Mouse (Mus musculus): ENCODE results near the gene Hspb8. TPM values are rescaled to one million over a fixed set of nuclear protein-coding genes. Genes with fewer than 3 reads are reported as not detected.

Hspb8 gene
- polyA plus RNA-seq, 1 experiment from 2014 or later, result 6.6 TPM

- WGBS, result 45% methylated on average over 11 of the region's 11 CpGs
- H3K4me3 ChIP-seq (ENCODE audit: low read length), result peak overlapping the region; percentile 20; the same call in 1 of the 2 replicates
- H3K27me3 ChIP-seq (ENCODE audit: insufficient read depth, low read length), result peaks cover 4% of the 10 kb centered on the region; the same call in 1 of the 2 replicates
- no peak for ATAC-seq (ENCODE audit: low FRiP score, low TSS enrichment)
- H3K27ac ChIP-seq (ENCODE audit: low read length), result no peak overlapping the region
- H3K36me3 ChIP-seq (ENCODE audit: insufficient read depth, low read length), result no peaks in the 10 kb centered on the region
- peak overlapping the region; percentile 45 for H3K4me2 ChIP-seq (replicated peaks; ENCODE audit: low read depth, low read length)
- H3K4me1 ChIP-seq (ENCODE audit: insufficient read depth, low read length), result peaks cover 5% of the 10 kb centered on the region; the same call in 1 of the 2 replicates
- H3K9ac ChIP-seq (replicated peaks; ENCODE audit: low read length), result no peak overlapping the region
- no peaks in the 10 kb centered on the region for H3K9me3 ChIP-seq (ENCODE audit: low read length)
Observed at GRCm38 (mm10) chr5:116447821-116448350, 25.2 kb upstream of the Hspb8 start.

- no peak for ATAC-seq (ENCODE audit: low FRiP score, low TSS enrichment)
- no peaks in the 10 kb centered on the region for H3K36me3 ChIP-seq (ENCODE audit: insufficient read depth, low read length)
- WGBS, result 52% methylated on average over 23 of the region's 23 CpGs
- no peak overlapping the region; the same call in 1 of the 2 replicates for H3K4me2 ChIP-seq (replicated peaks; ENCODE audit: low read depth, low read length)
- peaks cover 5% of the 10 kb centered on the region; the same call in 1 of the 2 replicates for H3K4me1 ChIP-seq (ENCODE audit: insufficient read depth, low read length)
- H3K4me3 ChIP-seq (ENCODE audit: low read length), result no peak overlapping the region
- peaks cover 4% of the 10 kb centered on the region; the same call in 1 of the 2 replicates for H3K27me3 ChIP-seq (ENCODE audit: insufficient read depth, low read length)
- H3K9me3 ChIP-seq (ENCODE audit: low read length), result no peaks in the 10 kb centered on the region
- H3K27ac ChIP-seq (ENCODE audit: low read length), result no peak overlapping the region
- no peak overlapping the region for H3K9ac ChIP-seq (replicated peaks; ENCODE audit: low read length)
Observed at GRCm38 (mm10) chr5:116446552-116446951, 23.9 kb upstream of the Hspb8 start.

- H3K4me3 ChIP-seq (ENCODE audit: low read length), result no peak overlapping the region
- no peaks in the 10 kb centered on the region for H3K9me3 ChIP-seq (ENCODE audit: low read length)
- H3K27me3 ChIP-seq (ENCODE audit: insufficient read depth, low read length), result peaks cover 4% of the 10 kb centered on the region; the same call in 1 of the 2 replicates
- H3K4me2 ChIP-seq (replicated peaks; ENCODE audit: low read depth, low read length), result no peak overlapping the region
- ATAC-seq (ENCODE audit: low FRiP score, low TSS enrichment), result no peak
- 38% methylated on average over 10 of the region's 10 CpGs for WGBS
- H3K4me1 ChIP-seq (ENCODE audit: insufficient read depth, low read length), result peaks cover 5% of the 10 kb centered on the region; the same call in 1 of the 2 replicates
- H3K9ac ChIP-seq (replicated peaks; ENCODE audit: low read length), result no peak overlapping the region
- no peak overlapping the region for H3K27ac ChIP-seq (ENCODE audit: low read length)
- H3K36me3 ChIP-seq (ENCODE audit: insufficient read depth, low read length), result no peaks in the 10 kb centered on the region
Observed at GRCm38 (mm10) chr5:116445634-116446367, 23.1 kb upstream of the Hspb8 start.

GRCm38 (mm10) chr5:116444517-116444916 is 21.9 kb upstream of the Hspb8 start:
- ATAC-seq (ENCODE audit: low FRiP score, low TSS enrichment), result no peak

GRCm38 (mm10) chr5:116443459-116443940 is 20.8 kb upstream of the Hspb8 start:
- Histone ChIP-seq H3K9me3 (ENCODE audit: low read length) (no peaks in the 10 kb centered on the region), H3K4me1 (ENCODE audit: insufficient read depth, low read length) (peaks cover 5% of the 10 kb centered on the region; the same call in 1 of the 2 replicates), H3K4me3 (ENCODE audit: low read length) (no peak overlapping the region), H3K27me3 (ENCODE audit: insufficient read depth, low read length) (peaks cover 4% of the 10 kb centered on the region; the same call in 1 of the 2 replicates), H3K9ac (replicated peaks; ENCODE audit: low read length) (no peak overlapping the region), H3K4me2 (replicated peaks; ENCODE audit: low read depth, low read length) (no peak overlapping the region), H3K36me3 (ENCODE audit: insufficient read depth, low read length) (no peaks in the 10 kb centered on the region), H3K27ac (ENCODE audit: low read length) (no peak overlapping the region)
- no peak for ATAC-seq (ENCODE audit: low FRiP score, low TSS enrichment)
- WGBS, result 79% methylated on average over 8 of the region's 8 CpGs

More at GRCm38 (mm10) chr5:116444517-116444916, 21.9 kb upstream of the Hspb8 start:
- H3K9ac ChIP-seq (replicated peaks; ENCODE audit: low read length), result no peak overlapping the region
- H3K27ac ChIP-seq (ENCODE audit: low read length), result no peak overlapping the region
- no peaks in the 10 kb centered on the region for H3K36me3 ChIP-seq (ENCODE audit: insufficient read depth, low read length)
- no peak overlapping the region for H3K4me3 ChIP-seq (ENCODE audit: low read length)
- H3K4me1 ChIP-seq (ENCODE audit: insufficient read depth, low read length), result peaks cover 5% of the 10 kb centered on the region; the same call in 1 of the 2 replicates
- WGBS, result 61% methylated on average over 27 of the region's 27 CpGs
- no peak overlapping the region for H3K4me2 ChIP-seq (replicated peaks; ENCODE audit: low read depth, low read length)
- peaks cover 4% of the 10 kb centered on the region; the same call in 1 of the 2 replicates for H3K27me3 ChIP-seq (ENCODE audit: insufficient read depth, low read length)
- no peaks in the 10 kb centered on the region for H3K9me3 ChIP-seq (ENCODE audit: low read length)

- Histone ChIP-seq H3K4me3 (ENCODE audit: low read length) (no peak overlapping the region), H3K9ac (replicated peaks; ENCODE audit: low read length) (no peak overlapping the region), H3K4me1 (ENCODE audit: insufficient read depth, low read length) (0 out of 2 replicates have a peak, but pooled peaks cover under 1% of the 10 kb centered on the region), H3K27me3 (ENCODE audit: insufficient read depth, low read length) (peaks cover 4% of the 10 kb centered on the region; the same call in 1 of the 2 replicates), H3K36me3 (ENCODE audit: insufficient read depth, low read length) (no peaks in the 10 kb centered on the region), H3K27ac (ENCODE audit: low read length) (no peak overlapping the region), H3K9me3 (ENCODE audit: low read length) (no peaks in the 10 kb centered on the region), H3K4me2 (replicated peaks; ENCODE audit: low read depth, low read length) (no peak overlapping the region)
- ATAC-seq (ENCODE audit: low FRiP score, low TSS enrichment), result no peak
- WGBS, result 67% methylated on average over 7 of the region's 7 CpGs
Observed at GRCm38 (mm10) chr5:116442697-116443458, 20.2 kb upstream of the Hspb8 start.

- H3K4me3 ChIP-seq (ENCODE audit: low read length), result no peak overlapping the region
- H3K27ac ChIP-seq (ENCODE audit: low read length), result no peak overlapping the region
- H3K36me3 ChIP-seq (ENCODE audit: insufficient read depth, low read length), result no peaks in the 10 kb centered on the region
- H3K4me1 ChIP-seq (ENCODE audit: insufficient read depth, low read length), result no peaks in the 10 kb centered on the region
- H3K4me2 ChIP-seq (replicated peaks; ENCODE audit: low read depth, low read length), result no peak overlapping the region
- H3K9me3 ChIP-seq (ENCODE audit: low read length), result no peaks in the 10 kb centered on the region
- WGBS, result 77% methylated on average over 4 of the region's 4 CpGs
- H3K9ac ChIP-seq (replicated peaks; ENCODE audit: low read length), result no peak overlapping the region
- no peak for ATAC-seq (ENCODE audit: low FRiP score, low TSS enrichment)
- H3K27me3 ChIP-seq (ENCODE audit: insufficient read depth, low read length), result peaks cover 4% of the 10 kb centered on the region; the same call in 1 of the 2 replicates
Observed at GRCm38 (mm10) chr5:116440251-116440650, 17.6 kb upstream of the Hspb8 start.

- Histone ChIP-seq H3K27me3 (ENCODE audit: insufficient read depth, low read length) (no peaks in the 10 kb centered on the region), H3K4me3 (ENCODE audit: low read length) (no peak overlapping the region), H3K4me1 (ENCODE audit: insufficient read depth, low read length) (no peaks in the 10 kb centered on the region), H3K27ac (ENCODE audit: low read length) (no peak overlapping the region), H3K4me2 (replicated peaks; ENCODE audit: low read depth, low read length) (no peak overlapping the region), H3K9me3 (ENCODE audit: low read length) (no peaks in the 10 kb centered on the region), H3K36me3 (ENCODE audit: insufficient read depth, low read length) (no peaks in the 10 kb centered on the region), H3K9ac (replicated peaks; ENCODE audit: low read length) (no peak overlapping the region)
- WGBS, result 38% methylated on average over 4 of the region's 4 CpGs
- ATAC-seq (ENCODE audit: low FRiP score, low TSS enrichment), result no peak
Observed at GRCm38 (mm10) chr5:116438328-116438727, 15.7 kb upstream of the Hspb8 start.

- no peak overlapping the region for H3K9ac ChIP-seq (replicated peaks; ENCODE audit: low read length)
- no peaks in the 10 kb centered on the region for H3K36me3 ChIP-seq (ENCODE audit: insufficient read depth, low read length)
- no peak overlapping the region for H3K4me2 ChIP-seq (replicated peaks; ENCODE audit: low read depth, low read length)
- no peak overlapping the region for H3K27ac ChIP-seq (ENCODE audit: low read length)
- no peak overlapping the region for H3K4me3 ChIP-seq (ENCODE audit: low read length)
- no peaks in the 10 kb centered on the region for H3K27me3 ChIP-seq (ENCODE audit: insufficient read depth, low read length)
- ATAC-seq (ENCODE audit: low FRiP score, low TSS enrichment), result no peak; the same call in 1 of the 2 replicates
- no peaks in the 10 kb centered on the region for H3K4me1 ChIP-seq (ENCODE audit: insufficient read depth, low read length)
- H3K9me3 ChIP-seq (ENCODE audit: low read length), result no peaks in the 10 kb centered on the region
Observed at GRCm38 (mm10) chr5:116436117-116436516, 13.5 kb upstream of the Hspb8 start.

All from kidney, embryonic 16.5 days (tissue).